Mouse (Mus musculus): Measurements from ENCODE around the gene Micall1. TPM values are rescaled to one million over a fixed set of nuclear protein-coding genes. Genes with fewer than 3 reads are reported as not detected.
A peak's percentile ranks its signal among the peaks of the same experiment; 100 is the strongest.

Gene Micall1
- polyA plus RNA-seq, 1 experiment from 2014 or later = 12.7 TPM

DNA sequence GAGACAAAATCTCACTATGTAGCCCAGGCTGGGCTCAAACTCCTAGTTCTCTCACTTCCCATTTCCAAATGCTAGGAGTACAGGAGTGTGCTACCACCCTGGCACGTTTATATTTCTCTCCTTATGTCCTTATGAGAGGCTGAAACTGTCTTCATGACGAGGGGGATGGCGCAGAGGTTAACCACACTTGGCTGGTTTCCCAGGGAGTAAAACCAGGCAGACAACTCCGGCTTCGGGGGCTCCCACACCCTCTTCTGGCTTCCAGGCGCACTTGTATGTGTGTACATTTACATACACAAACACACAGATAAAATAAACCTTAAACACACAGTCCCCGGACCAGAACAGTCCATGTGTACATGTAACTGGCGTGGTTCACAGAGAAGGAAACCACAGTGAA is 35.3 kb downstream of the Micall1 start:
- no peak for ATAC-seq
- WGBS = 88% methylated on average over 8 of the region's 8 CpGs
- no peak overlapping the region for H3K9ac ChIP-seq (ENCODE audit: low read depth, low read length)
- no peak overlapping the region for H3K27ac ChIP-seq (ENCODE audit: low read length)
- H3K4me2 ChIP-seq (ENCODE audit: low read length) = no peak overlapping the region
- H3K4me1 ChIP-seq (ENCODE audit: control insufficient read depth, insufficient read depth, low read length) = peaks cover 20% of the 10 kb centered on the region
- peaks cover 26% of the 10 kb centered on the region for H3K36me3 ChIP-seq (ENCODE audit: control insufficient read depth, insufficient read depth, low read length)
- H3K9me3 ChIP-seq (replicated peaks; ENCODE audit: control insufficient read depth, low read length, poor library complexity, severe bottlenecking) = no peaks in the 10 kb centered on the region
- no peak overlapping the region for H3K4me3 ChIP-seq (ENCODE audit: low read depth, low read length)
- no peaks in the 10 kb centered on the region for H3K27me3 ChIP-seq (ENCODE audit: control insufficient read depth, insufficient read depth, low read depth, low read length)

DNA sequence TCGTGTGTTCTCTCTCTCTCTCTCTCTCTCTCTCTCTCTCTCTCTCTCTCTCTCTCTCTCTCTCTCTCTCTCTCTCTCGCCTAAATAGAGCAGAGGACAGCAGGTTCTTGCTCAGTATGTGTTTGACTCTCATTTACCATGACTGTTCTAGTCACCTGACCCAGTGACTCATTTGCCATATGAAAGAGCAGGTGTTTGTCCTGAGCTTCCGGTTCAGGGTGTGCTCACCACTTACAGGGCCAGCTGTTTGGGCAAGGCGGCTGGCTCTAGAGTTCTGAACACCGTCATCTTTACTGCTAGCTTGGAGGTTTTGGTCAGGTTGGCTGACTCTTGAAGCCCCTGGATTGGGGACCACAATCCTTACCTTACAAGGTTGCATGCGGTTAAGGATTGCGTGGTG is 36.8 kb downstream of the Micall1 start:
- WGBS = 92% methylated on average over 7 of the region's 7 CpGs
- ATAC-seq = no peak

DNA sequence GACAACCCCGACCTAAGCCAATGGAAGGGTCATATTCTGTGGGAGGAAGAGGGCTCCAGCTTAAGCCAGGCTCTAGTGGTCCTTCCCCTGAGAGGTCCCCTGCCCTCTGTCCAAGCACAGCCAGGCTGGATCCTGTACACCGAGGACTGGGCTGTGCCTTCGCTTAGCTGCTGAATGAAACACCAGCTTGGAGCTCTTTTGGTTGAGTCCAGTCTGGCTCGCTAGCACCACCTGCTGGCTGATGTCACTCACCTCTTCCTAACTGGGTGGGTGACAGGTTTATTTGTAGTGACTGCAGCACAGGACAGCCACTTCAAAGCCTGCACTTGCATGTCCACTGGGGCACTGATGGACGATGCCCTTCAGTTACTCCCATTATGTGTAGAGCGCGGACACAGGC is 39.8 kb downstream of the Micall1 start:
- no peak for ATAC-seq
- Histone ChIP-seq H3K9me3 (replicated peaks; ENCODE audit: control insufficient read depth, low read length, poor library complexity, severe bottlenecking) (no peaks in the 10 kb centered on the region), H3K4me3 (ENCODE audit: low read depth, low read length) (no peak overlapping the region), H3K4me2 (ENCODE audit: low read length) (no peak overlapping the region), H3K36me3 (ENCODE audit: control insufficient read depth, insufficient read depth, low read length) (peaks cover 38% of the 10 kb centered on the region), H3K9ac (ENCODE audit: low read depth, low read length) (no peak overlapping the region), H3K4me1 (ENCODE audit: control insufficient read depth, insufficient read depth, low read length) (peaks cover 9% of the 10 kb centered on the region; the same call in 1 of the 2 replicates), H3K27ac (ENCODE audit: low read length) (no peak overlapping the region), H3K27me3 (ENCODE audit: control insufficient read depth, insufficient read depth, low read depth, low read length) (no peaks in the 10 kb centered on the region)
- 49% methylated on average over 7 of the region's 7 CpGs for WGBS

More for the DNA sequence above, 36.8 kb downstream of the Micall1 start:
- Histone ChIP-seq H3K4me3 (ENCODE audit: low read depth, low read length) (no peak overlapping the region), H3K9ac (ENCODE audit: low read depth, low read length) (no peak overlapping the region), H3K4me1 (ENCODE audit: control insufficient read depth, insufficient read depth, low read length) (peaks cover 12% of the 10 kb centered on the region), H3K36me3 (ENCODE audit: control insufficient read depth, insufficient read depth, low read length) (peaks cover 31% of the 10 kb centered on the region), H3K27ac (ENCODE audit: low read length) (no peak overlapping the region), H3K9me3 (replicated peaks; ENCODE audit: control insufficient read depth, low read length, poor library complexity, severe bottlenecking) (no peaks in the 10 kb centered on the region), H3K4me2 (ENCODE audit: low read length) (no peak overlapping the region), H3K27me3 (ENCODE audit: control insufficient read depth, insufficient read depth, low read depth, low read length) (no peaks in the 10 kb centered on the region)

DNA sequence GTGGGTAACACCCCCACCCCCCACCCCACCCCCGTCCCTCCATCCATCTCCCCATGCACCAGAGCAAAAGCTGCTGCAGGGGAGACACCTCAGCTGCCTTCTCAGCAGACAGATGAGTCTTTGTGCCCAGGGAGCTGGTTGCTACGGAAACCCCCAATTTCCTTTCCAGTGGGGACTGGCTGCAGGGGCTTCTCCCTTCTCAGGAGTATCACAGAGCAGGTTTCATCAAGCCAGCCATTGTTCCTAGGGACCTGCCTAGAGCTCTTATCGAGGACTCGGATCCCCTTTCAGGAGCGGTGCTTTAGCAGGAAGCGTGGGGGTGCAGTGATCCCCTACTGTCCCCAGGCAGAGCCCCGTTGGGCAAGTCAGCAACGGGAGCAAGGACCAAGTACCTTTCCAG is 43.2 kb downstream of the Micall1 start:
- H3K36me3 ChIP-seq (ENCODE audit: control insufficient read depth, insufficient read depth, low read length) = peaks cover 24% of the 10 kb centered on the region
- peak; percentile 34; the same call in 1 of the 2 replicates for ATAC-seq
- no peaks in the 10 kb centered on the region for H3K27me3 ChIP-seq (ENCODE audit: control insufficient read depth, insufficient read depth, low read depth, low read length)
- H3K9me3 ChIP-seq (replicated peaks; ENCODE audit: control insufficient read depth, low read length, poor library complexity, severe bottlenecking) = no peaks in the 10 kb centered on the region
- peaks cover 9% of the 10 kb centered on the region; the same call in 1 of the 2 replicates for H3K4me1 ChIP-seq (ENCODE audit: control insufficient read depth, insufficient read depth, low read length)
- peak overlapping the region; percentile 84 for H3K27ac ChIP-seq (ENCODE audit: low read length)
- WGBS = 26% methylated on average over 8 of the region's 8 CpGs
- H3K4me3 ChIP-seq (ENCODE audit: low read depth, low read length) = no peak overlapping the region
- peak overlapping the region; percentile 40; the same call in 1 of the 2 replicates for H3K9ac ChIP-seq (ENCODE audit: low read depth, low read length)
- no peak overlapping the region for H3K4me2 ChIP-seq (ENCODE audit: low read length)

DNA sequence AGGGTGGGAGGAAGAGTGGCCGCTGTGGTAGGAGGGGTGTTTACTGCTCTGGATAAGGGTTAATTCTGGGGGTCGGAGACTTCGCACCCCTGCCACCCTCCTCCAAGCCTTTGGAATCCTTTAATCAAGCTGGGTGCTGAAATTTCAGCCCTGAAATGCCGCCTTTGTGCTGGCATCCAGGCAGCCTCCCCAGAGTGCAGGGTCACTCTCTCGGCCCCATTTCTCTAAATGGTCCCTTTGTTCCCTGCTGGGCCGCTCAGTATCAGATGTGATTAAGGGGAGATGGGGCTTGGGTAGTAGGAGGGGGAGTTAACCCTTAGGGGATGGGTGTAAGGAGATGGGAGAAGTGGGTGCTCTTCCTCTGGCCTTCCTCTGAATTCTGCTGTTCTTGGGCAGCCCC is 44.0 kb downstream of the Micall1 start:
- H3K9me3 ChIP-seq (replicated peaks; ENCODE audit: control insufficient read depth, low read length, poor library complexity, severe bottlenecking) = no peaks in the 10 kb centered on the region
- no peaks in the 10 kb centered on the region for H3K27me3 ChIP-seq (ENCODE audit: control insufficient read depth, insufficient read depth, low read depth, low read length)
- H3K9ac ChIP-seq (ENCODE audit: low read depth, low read length) = no peak overlapping the region
- H3K4me2 ChIP-seq (ENCODE audit: low read length) = no peak overlapping the region
- H3K4me1 ChIP-seq (ENCODE audit: control insufficient read depth, insufficient read depth, low read length) = peaks cover 9% of the 10 kb centered on the region; the same call in 1 of the 2 replicates
- peaks cover 16% of the 10 kb centered on the region for H3K36me3 ChIP-seq (ENCODE audit: control insufficient read depth, insufficient read depth, low read length)
- no peak for ATAC-seq
- no peak overlapping the region for H3K4me3 ChIP-seq (ENCODE audit: low read depth, low read length)
- 52% methylated on average over 6 of the region's 6 CpGs for WGBS
- H3K27ac ChIP-seq (ENCODE audit: low read length) = peak overlapping the region; percentile 84

DNA sequence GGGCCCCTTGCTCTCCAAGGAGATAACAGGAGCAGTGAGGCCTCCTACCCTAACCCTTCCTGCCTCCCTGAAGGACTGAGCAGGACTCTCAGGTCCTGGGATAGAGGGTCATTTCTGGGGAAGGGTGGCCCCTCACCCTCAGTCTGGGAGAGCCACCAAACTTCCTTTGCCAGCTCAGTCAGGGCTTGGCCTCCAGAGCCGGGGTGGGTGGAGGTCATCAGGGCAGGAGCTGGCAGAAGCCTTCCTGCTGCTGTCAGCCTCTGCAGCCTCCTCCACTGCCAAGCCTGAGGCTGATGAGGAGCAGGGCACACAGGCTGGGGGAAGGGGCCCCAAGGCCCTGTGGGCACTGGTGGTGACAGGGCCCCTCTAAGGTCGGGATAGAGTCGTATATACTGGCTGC is 46.9 kb downstream of the Micall1 start:
- H3K4me3 ChIP-seq (ENCODE audit: low read depth, low read length) = no peak overlapping the region
- peaks cover 6% of the 10 kb centered on the region; the same call in 1 of the 2 replicates for H3K36me3 ChIP-seq (ENCODE audit: control insufficient read depth, insufficient read depth, low read length)
- no peaks in the 10 kb centered on the region; the same call in 1 of the 2 replicates for H3K27me3 ChIP-seq (ENCODE audit: control insufficient read depth, insufficient read depth, low read depth, low read length)
- H3K4me2 ChIP-seq (ENCODE audit: low read length) = no peak overlapping the region
- ATAC-seq = no peak
- 25% methylated on average over 3 of the region's 3 CpGs for WGBS
- peaks cover 9% of the 10 kb centered on the region; the same call in 1 of the 2 replicates for H3K4me1 ChIP-seq (ENCODE audit: control insufficient read depth, insufficient read depth, low read length)
- no peaks in the 10 kb centered on the region for H3K9me3 ChIP-seq (replicated peaks; ENCODE audit: control insufficient read depth, low read length, poor library complexity, severe bottlenecking)
- no peak overlapping the region for H3K27ac ChIP-seq (ENCODE audit: low read length)
- no peak overlapping the region for H3K9ac ChIP-seq (ENCODE audit: low read depth, low read length)

DNA sequence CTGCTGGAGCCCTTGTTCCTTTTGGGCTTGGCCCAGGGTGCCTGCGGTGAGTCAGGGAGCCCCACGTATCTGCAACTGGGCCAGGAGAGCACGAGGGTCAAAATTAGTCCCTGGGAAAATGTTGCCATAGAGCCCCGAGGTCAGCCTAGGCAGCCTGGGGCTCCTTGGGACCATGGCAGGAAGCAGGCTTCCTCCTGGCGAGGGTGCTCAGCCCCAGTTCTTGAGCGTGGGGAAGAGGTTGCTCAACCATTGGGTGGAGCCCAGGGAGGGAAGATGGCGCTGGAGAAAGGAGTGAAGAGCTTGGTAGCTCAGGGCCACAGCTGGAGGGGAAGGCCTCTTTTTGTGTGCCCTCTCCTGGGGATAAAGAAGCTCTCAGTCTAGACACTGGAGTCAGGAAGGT is 53.6 kb downstream of the Micall1 start:
- no peaks in the 10 kb centered on the region for H3K36me3 ChIP-seq (ENCODE audit: control insufficient read depth, insufficient read depth, low read length)
- no peaks in the 10 kb centered on the region; the same call in 1 of the 2 replicates for H3K4me1 ChIP-seq (ENCODE audit: control insufficient read depth, insufficient read depth, low read length)
- H3K9ac ChIP-seq (ENCODE audit: low read depth, low read length) = no peak overlapping the region
- H3K27ac ChIP-seq (ENCODE audit: low read length) = no peak overlapping the region
- H3K9me3 ChIP-seq (replicated peaks; ENCODE audit: control insufficient read depth, low read length, poor library complexity, severe bottlenecking) = no peaks in the 10 kb centered on the region
- H3K4me2 ChIP-seq (ENCODE audit: low read length) = no peak overlapping the region
- 69% methylated on average over 7 of the region's 7 CpGs for WGBS
- H3K4me3 ChIP-seq (ENCODE audit: low read depth, low read length) = no peak overlapping the region
- peaks cover 34% of the 10 kb centered on the region for H3K27me3 ChIP-seq (ENCODE audit: control insufficient read depth, insufficient read depth, low read depth, low read length)
- no peak for ATAC-seq

DNA sequence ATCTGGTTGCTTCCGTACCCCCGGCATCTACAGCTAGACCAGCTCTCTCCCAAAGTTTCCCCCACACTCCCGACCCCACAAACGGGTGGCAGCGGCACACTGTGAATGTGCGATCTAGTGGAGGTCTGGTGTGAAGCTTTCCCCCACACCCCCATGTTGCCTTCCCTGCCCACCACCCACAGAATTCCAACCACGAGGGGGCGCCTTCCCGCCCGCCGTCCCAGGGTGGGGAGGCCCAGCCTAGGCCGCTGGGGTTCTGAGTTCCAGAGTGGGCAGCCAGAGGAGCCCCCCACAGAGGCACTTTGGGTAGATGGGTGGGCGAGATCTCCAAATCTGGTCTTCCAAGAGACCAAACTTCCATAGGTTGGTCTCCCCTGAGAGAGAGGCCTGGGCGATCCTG is 54.1 kb downstream of the Micall1 start:
- no peaks in the 10 kb centered on the region for H3K36me3 ChIP-seq (ENCODE audit: control insufficient read depth, insufficient read depth, low read length)
- 43% methylated on average over 14 of the region's 14 CpGs for WGBS
- H3K27me3 ChIP-seq (ENCODE audit: control insufficient read depth, insufficient read depth, low read depth, low read length) = peaks cover 34% of the 10 kb centered on the region
- H3K27ac ChIP-seq (ENCODE audit: low read length) = no peak overlapping the region
- no peak for ATAC-seq
- H3K4me2 ChIP-seq (ENCODE audit: low read length) = no peak overlapping the region
- no peaks in the 10 kb centered on the region for H3K9me3 ChIP-seq (replicated peaks; ENCODE audit: control insufficient read depth, low read length, poor library complexity, severe bottlenecking)
- no peak overlapping the region for H3K9ac ChIP-seq (ENCODE audit: low read depth, low read length)
- peak overlapping the region; percentile 20; the same call in 1 of the 2 replicates for H3K4me3 ChIP-seq (ENCODE audit: low read depth, low read length)
- H3K4me1 ChIP-seq (ENCODE audit: control insufficient read depth, insufficient read depth, low read length) = no peaks in the 10 kb centered on the region; the same call in 1 of the 2 replicates

DNA sequence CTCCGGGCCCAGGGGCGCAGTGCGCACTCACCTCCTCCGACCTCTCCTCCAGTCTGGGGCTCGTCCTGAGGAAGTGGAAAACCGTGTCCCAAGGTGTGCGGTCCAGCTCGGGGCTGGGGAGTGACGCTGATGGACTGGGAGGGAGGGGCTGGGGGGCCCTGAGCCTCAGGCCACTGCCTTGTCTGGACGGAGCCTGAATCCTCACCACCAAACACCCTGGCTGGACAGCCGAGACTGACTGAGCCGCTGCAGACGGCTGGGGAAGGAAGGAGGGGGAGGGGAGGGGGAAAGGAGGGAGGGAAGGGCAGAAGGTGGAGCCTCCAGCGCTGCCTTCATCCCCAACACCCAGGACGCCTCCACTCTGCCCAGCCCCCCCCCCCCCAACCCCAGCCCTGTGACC is 55.6 kb downstream of the Micall1 start:
- Histone ChIP-seq H3K9me3 (replicated peaks; ENCODE audit: control insufficient read depth, low read length, poor library complexity, severe bottlenecking) (no peaks in the 10 kb centered on the region), H3K4me3 (ENCODE audit: low read depth, low read length) (no peak overlapping the region; the same call in 1 of the 2 replicates)
- WGBS = 2% methylated on average over 15 of the region's 15 CpGs

More for the DNA sequence above, 55.6 kb downstream of the Micall1 start:
- H3K27me3 ChIP-seq (ENCODE audit: control insufficient read depth, insufficient read depth, low read depth, low read length) = peaks cover 34% of the 10 kb centered on the region
- no peak overlapping the region for H3K27ac ChIP-seq (ENCODE audit: low read length)
- H3K4me1 ChIP-seq (ENCODE audit: control insufficient read depth, insufficient read depth, low read length) = no peaks in the 10 kb centered on the region; the same call in 1 of the 2 replicates
- no peak overlapping the region for H3K4me2 ChIP-seq (ENCODE audit: low read length)
- no peak for ATAC-seq
- no peak overlapping the region for H3K9ac ChIP-seq (ENCODE audit: low read depth, low read length)
- H3K36me3 ChIP-seq (ENCODE audit: control insufficient read depth, insufficient read depth, low read length) = no peaks in the 10 kb centered on the region
